Mouse (Mus musculus) intestine, embryonic 14.5 days (tissue): ENCODE data around the gene Itgb2. TPM values are rescaled to one million over a fixed set of nuclear protein-coding genes. Genes with fewer than 3 reads are reported as not detected.

Experiments
- ATAC-seq: fragments of 200-750 bp; cut with Nextera tagmentation; replicated peaks from 2 replicates; pipeline ENCODE4 v1.8.0; 2017; ENCODE audit warnings: low read depth, moderate number of reproducible peaks, moderate TSS enrichment, moderate library complexity; ENCODE audit not compliant: low FRiP score, low TSS enrichment
- DNase-seq: peaks from one replicate; pipeline ENCODE4 v3.0.0-alpha.2; 2018; ENCODE audit warnings: low spot score
- H3K27ac ChIP-seq: fragments of 300-500 bp; sonication (generic); 2 replicates; pipeline ENCODE4 v1.5.1; 2014; ENCODE audit warnings: low read depth, mild to moderate bottlenecking, control low read depth
- H3K27me3 ChIP-seq: fragments of 300-500 bp; sonication (generic); replicated peaks from 2 replicates; pipeline ENCODE4 v1.6.1; 2014; ENCODE audit warnings: low read length, control low read depth; ENCODE audit not compliant: control insufficient read depth, insufficient read depth
- H3K36me3 ChIP-seq: fragments of 300-500 bp; sonication (generic); 2 replicates; pipeline ENCODE4 v1.6.1; 2014; ENCODE audit warnings: low read length, control low read depth; ENCODE audit not compliant: control insufficient read depth, insufficient read depth
- H3K4me1 ChIP-seq: fragments of 300-500 bp; sonication (generic); replicated peaks from 2 replicates; pipeline ENCODE4 v1.6.1; 2014; ENCODE audit warnings: low read length, control low read depth, mixed read lengths; ENCODE audit not compliant: control insufficient read depth, insufficient read depth
- H3K4me2 ChIP-seq: fragments of 300-500 bp; sonication (generic); 2 replicates; pipeline ENCODE4 v1.6.1; 2014; ENCODE audit warnings: low read length
- H3K4me3 ChIP-seq: fragments of 300-500 bp; sonication (generic); 2 replicates; pipeline ENCODE4 v1.5.1; 2014; ENCODE audit warnings: low read depth, low read length, control low read depth, mixed read lengths
- H3K9ac ChIP-seq: fragments of 300-500 bp; sonication (generic); 2 replicates; pipeline ENCODE4 v1.6.1; 2014; ENCODE audit warnings: mild to moderate bottlenecking, low read length
- H3K9me3 ChIP-seq: fragments of 300-500 bp; sonication (generic); 2 replicates; pipeline ENCODE4 v1.6.1; 2016; ENCODE audit warnings: low read length, control low read depth; ENCODE audit not compliant: control insufficient read depth
- WGBS: fragments of 180-500 bp; shearing (Covaris S2); extraction: QIAGEN DNeasy Blood & Tissue Kit; methylation state at CpG from one replicate; pipeline ENCODE4 v1.1.7; 2014; 5-methylcytosine and 5-hydroxymethylcytosine counted together
- polyA plus RNA-seq: library from polyadenylated mRNA; unstranded; fragments of >200 nt; fragmentation: Nextera tagmentation; extraction: Ambion mirVana; gene quantifications from 2 replicates; pipeline ENCODE4 v1.2.1, GENCODE M21; 2014

The Itgb2 gene
- polyA plus RNA-seq, 1 experiment from 2014 or later, result 3.1 TPM

- Histone ChIP-seq H3K9me3 (no peaks in the 10 kb centered on the region), H3K36me3 (no peaks in the 10 kb centered on the region), H3K4me1 (0 out of 2 replicates have a peak, but pooled peaks cover 6% of the 10 kb centered on the region), H3K27me3 (no peaks in the 10 kb centered on the region), H3K4me2 (no peak overlapping the region), H3K27ac (no peak overlapping the region), H3K4me3 (no peak overlapping the region), H3K9ac (no peak overlapping the region)
- WGBS, result 41% methylated on average over 8 of the region's 8 CpGs
- DNase-seq (peak; percentile 84), ATAC-seq (no peak)
Observed at GRCm38 (mm10) chr10:77566651-77567050, 36.6 kb downstream of the Itgb2 start.

- 31% methylated on average over 7 of the region's 7 CpGs for WGBS
- Histone ChIP-seq H3K27me3 (0 out of 2 replicates have a peak, but pooled peaks cover 3% of the 10 kb centered on the region), H3K9ac (no peak overlapping the region), H3K4me3 (no peak overlapping the region), H3K36me3 (no peaks in the 10 kb centered on the region), H3K4me2 (peak overlapping the region; percentile 39), H3K27ac (peak overlapping the region; percentile 82), H3K9me3 (no peaks in the 10 kb centered on the region), H3K4me1 (0 out of 2 replicates have a peak, but pooled peaks cover 6% of the 10 kb centered on the region)
- DNase-seq (peak; percentile 64), ATAC-seq (peak; percentile 66)
Observed at GRCm38 (mm10) chr10:77569481-77569880, 39.4 kb downstream of the Itgb2 start.

- peak; percentile 88 for ATAC-seq
- Histone ChIP-seq H3K9me3 (no peaks in the 10 kb centered on the region), H3K9ac (no peak overlapping the region), H3K27ac (peak overlapping the region; percentile 82), H3K4me2 (peak overlapping the region; percentile 39), H3K4me3 (no peak overlapping the region), H3K27me3 (0 out of 2 replicates have a peak, but pooled peaks cover 3% of the 10 kb centered on the region), H3K36me3 (no peaks in the 10 kb centered on the region), H3K4me1 (0 out of 2 replicates have a peak, but pooled peaks cover 6% of the 10 kb centered on the region)
- 38% methylated on average over 6 of the region's 6 CpGs for WGBS
- DNase-seq, result peak; percentile 60
Observed at GRCm38 (mm10) chr10:77569973-77570658, 40.1 kb downstream of the Itgb2 start.

- no peaks in the 10 kb centered on the region for H3K36me3 ChIP-seq
- no peak overlapping the region for H3K27ac ChIP-seq
- no peak overlapping the region for H3K4me2 ChIP-seq
- no peaks in the 10 kb centered on the region for H3K9me3 ChIP-seq
- no peak overlapping the region for H3K9ac ChIP-seq
- H3K4me3 ChIP-seq, result no peak overlapping the region
- ATAC-seq, result no peak
- 0 out of 2 replicates have a peak, but pooled peaks cover 6% of the 10 kb centered on the region for H3K4me1 ChIP-seq
- 18% methylated on average over 3 of the region's 3 CpGs for WGBS
- 0 out of 2 replicates have a peak, but pooled peaks cover 3% of the 10 kb centered on the region for H3K27me3 ChIP-seq
- no peak for DNase-seq
Observed at GRCm38 (mm10) chr10:77572225-77572624, 42.2 kb downstream of the Itgb2 start.

GRCm38 (mm10) chr10:77573162-77573561, 43.1 kb downstream of the Itgb2 start:
- H3K27me3 ChIP-seq, result 0 out of 2 replicates have a peak, but pooled peaks cover 3% of the 10 kb centered on the region
- 67% methylated on average over 1 of the region's 1 CpGs for WGBS
- H3K36me3 ChIP-seq, result no peaks in the 10 kb centered on the region
- no peak overlapping the region for H3K4me2 ChIP-seq
- ATAC-seq (no peak), DNase-seq (no peak)
- H3K4me3 ChIP-seq, result no peak overlapping the region
- H3K4me1 ChIP-seq, result 0 out of 2 replicates have a peak, but pooled peaks cover 6% of the 10 kb centered on the region
- H3K9ac ChIP-seq, result no peak overlapping the region
- no peaks in the 10 kb centered on the region for H3K9me3 ChIP-seq
- no peak overlapping the region for H3K27ac ChIP-seq

GRCm38 (mm10) chr10:77580027-77580920, 50.2 kb downstream of the Itgb2 start:
- Histone ChIP-seq H3K9ac (no peak overlapping the region), H3K36me3 (no peaks in the 10 kb centered on the region), H3K4me3 (no peak overlapping the region), H3K9me3 (no peaks in the 10 kb centered on the region), H3K4me2 (no peak overlapping the region), H3K27ac (no peak overlapping the region), H3K27me3 (no peaks in the 10 kb centered on the region), H3K4me1 (peaks cover 21% of the 10 kb centered on the region)
- ATAC-seq (no peak), DNase-seq (no peak)
- 55% methylated on average over 10 of the region's 10 CpGs for WGBS

- ATAC-seq, result no peak; the same call in 1 of the 2 replicates
- no peaks in the 10 kb centered on the region for H3K9me3 ChIP-seq
- H3K4me1 ChIP-seq, result peaks cover 21% of the 10 kb centered on the region
- no peak for DNase-seq
- H3K4me3 ChIP-seq, result peak overlapping the region; percentile 94
- H3K36me3 ChIP-seq, result no peaks in the 10 kb centered on the region
- peak overlapping the region; percentile 49 for H3K9ac ChIP-seq
- WGBS, result 3% methylated on average over 8 of the region's 8 CpGs
- peak overlapping the region; percentile 83 for H3K4me2 ChIP-seq
- H3K27me3 ChIP-seq, result no peaks in the 10 kb centered on the region
- H3K27ac ChIP-seq, result peak overlapping the region; percentile 74
Observed at GRCm38 (mm10) chr10:77581023-77581407, 51.0 kb downstream of the Itgb2 start.

GRCm38 (mm10) chr10:77581408-77582284, 51.6 kb downstream of the Itgb2 start, which contains the start of gene Pttg1ip:
Gene Pttg1ip (plus strand): TSS chr10:77581720.
- DNase-seq (peak; percentile 90), ATAC-seq (peak; percentile 93)
- Histone ChIP-seq H3K27me3 (no peaks in the 10 kb centered on the region), H3K4me2 (peak within 1 kb of the TSS; percentile 83), H3K4me1 (peaks cover 21% of the 10 kb centered on the region), H3K9ac (peak within 1 kb of the TSS; percentile 79), H3K4me3 (peak within 1 kb of the TSS; percentile 94), H3K36me3 (no peaks in the 10 kb centered on the region), H3K9me3 (no peaks in the 10 kb centered on the region), H3K27ac (peak within 1 kb of the TSS; percentile 88)
- WGBS, result under 1% methylated on average over 64 of the region's 64 CpGs
